Mouse (Mus musculus): Measurements from ENCODE around the gene Prpf3. TPM values are rescaled to one million over a fixed set of nuclear protein-coding genes. Genes with fewer than 3 reads are reported as not detected.

Gene Prpf3
- 21.4 TPM for polyA plus RNA-seq (2014; fragmentation: Illumina TruSeq; extraction: RNeasy Lipid Tissue Mini Kit (QIAGEN cat#74804); ENCODE audit: insufficient read depth, low read depth, low replicate concordance)

GRCm38 (mm10) chr3:95855502-95856089 lies at the start of gene Prpf3:
Gene Prpf3 (minus strand): TSS chr3:95855885.

GRCm38 (mm10) chr3:95904568-95904967 lies 48.9 kb upstream of the Prpf3 start, which contains the start of gene Car14:
Gene Car14 (minus strand): TSS chr3:95904691.

GRCm38 (mm10) chr3:95893606-95894316 lies 38.1 kb upstream of the Prpf3 start, which contains the start of gene Aph1a:
Gene Aph1a (plus strand): TSS chr3:95893969.

GRCm38 (mm10) chr3:95891211-95892065 lies 35.8 kb upstream of the Prpf3 start, which contains the start of gene BC028528:
Gene BC028528 (minus strand): TSS chr3:95892005.

GRCm38 (mm10) chr3:95881979-95882815 lies 26.5 kb upstream of the Prpf3 start, which contains the start of gene Ciart:
Gene Ciart (minus strand): TSS chr3:95882251.

GRCm38 (mm10) chr3:95871392-95871867 lies 15.7 kb upstream of the Prpf3 start, which contains the start of gene Mrps21:
Gene Mrps21 (minus strand): TSS chr3:95871519.

GRCm38 (mm10) chr3:95818571-95819288 lies 37.0 kb downstream of the Prpf3 start, which contains the start of gene Rprd2:
Gene Rprd2 (minus strand): TSS chr3:95818863.

Other genes with a start within 250 kb of the Prpf3 start
- 61.9 TPM for gene Ensa, start 230.9 kb downstream of the Prpf3 start, polyA plus RNA-seq (2014; fragmentation: Illumina TruSeq; extraction: RNeasy Lipid Tissue Mini Kit (QIAGEN cat#74804); ENCODE audit: insufficient read depth, low read depth, low replicate concordance)
- gene Mcl1, start 197.1 kb downstream of the Prpf3 start, polyA plus RNA-seq (2014; fragmentation: Illumina TruSeq; extraction: RNeasy Lipid Tissue Mini Kit (QIAGEN cat#74804); ENCODE audit: insufficient read depth, low read depth, low replicate concordance), result 167 TPM
- 23.2 TPM for gene Adamtsl4, start 168.0 kb downstream of the Prpf3 start, polyA plus RNA-seq (2014; fragmentation: Illumina TruSeq; extraction: RNeasy Lipid Tissue Mini Kit (QIAGEN cat#74804); ENCODE audit: insufficient read depth, low read depth, low replicate concordance)
- gene Ecm1, start 116.3 kb downstream of the Prpf3 start, polyA plus RNA-seq (2014; fragmentation: Illumina TruSeq; extraction: RNeasy Lipid Tissue Mini Kit (QIAGEN cat#74804); ENCODE audit: insufficient read depth, low read depth, low replicate concordance), result 101 TPM
- gene Tars2, start 95.7 kb downstream of the Prpf3 start, polyA plus RNA-seq (2014; fragmentation: Illumina TruSeq; extraction: RNeasy Lipid Tissue Mini Kit (QIAGEN cat#74804); ENCODE audit: insufficient read depth, low read depth, low replicate concordance), result 17.0 TPM
- 5.7 TPM for gene Rprd2, start 37.0 kb downstream of the Prpf3 start, polyA plus RNA-seq (2014; fragmentation: Illumina TruSeq; extraction: RNeasy Lipid Tissue Mini Kit (QIAGEN cat#74804); ENCODE audit: insufficient read depth, low read depth, low replicate concordance)
- 239 TPM for gene Mrps21, start 15.6 kb upstream of the Prpf3 start, polyA plus RNA-seq (2014; fragmentation: Illumina TruSeq; extraction: RNeasy Lipid Tissue Mini Kit (QIAGEN cat#74804); ENCODE audit: insufficient read depth, low read depth, low replicate concordance)
- gene Ciart, start 26.4 kb upstream of the Prpf3 start, polyA plus RNA-seq (2014; fragmentation: Illumina TruSeq; extraction: RNeasy Lipid Tissue Mini Kit (QIAGEN cat#74804); ENCODE audit: insufficient read depth, low read depth, low replicate concordance), result 5.9 TPM
- 313 TPM for gene BC028528, start 36.1 kb upstream of the Prpf3 start, polyA plus RNA-seq (2014; fragmentation: Illumina TruSeq; extraction: RNeasy Lipid Tissue Mini Kit (QIAGEN cat#74804); ENCODE audit: insufficient read depth, low read depth, low replicate concordance)
- 86.4 TPM for gene Aph1a, start 38.1 kb upstream of the Prpf3 start, polyA plus RNA-seq (2014; fragmentation: Illumina TruSeq; extraction: RNeasy Lipid Tissue Mini Kit (QIAGEN cat#74804); ENCODE audit: insufficient read depth, low read depth, low replicate concordance)
- 16.3 TPM for gene Car14, start 48.8 kb upstream of the Prpf3 start, polyA plus RNA-seq (2014; fragmentation: Illumina TruSeq; extraction: RNeasy Lipid Tissue Mini Kit (QIAGEN cat#74804); ENCODE audit: insufficient read depth, low read depth, low replicate concordance)
- 47.6 TPM for gene Anp32e, start 73.4 kb upstream of the Prpf3 start, polyA plus RNA-seq (2014; fragmentation: Illumina TruSeq; extraction: RNeasy Lipid Tissue Mini Kit (QIAGEN cat#74804); ENCODE audit: insufficient read depth, low read depth, low replicate concordance)
- 84.1 TPM for gene Plekho1, start 140.1 kb upstream of the Prpf3 start, polyA plus RNA-seq (2014; fragmentation: Illumina TruSeq; extraction: RNeasy Lipid Tissue Mini Kit (QIAGEN cat#74804); ENCODE audit: insufficient read depth, low read depth, low replicate concordance)
- gene Vps45, start 202.6 kb upstream of the Prpf3 start, polyA plus RNA-seq (2014; fragmentation: Illumina TruSeq; extraction: RNeasy Lipid Tissue Mini Kit (QIAGEN cat#74804); ENCODE audit: insufficient read depth, low read depth, low replicate concordance), result 19.7 TPM
- 14.2 TPM for gene Otud7b, start 248.6 kb upstream of the Prpf3 start, polyA plus RNA-seq (2014; fragmentation: Illumina TruSeq; extraction: RNeasy Lipid Tissue Mini Kit (QIAGEN cat#74804); ENCODE audit: insufficient read depth, low read depth, low replicate concordance)